Mouse (Mus musculus) heart, postnatal 4 days (tissue): ENCODE measurements at regions not wholly inside any gene's neighbourhood (a gene's known extent, or its start where the extent isn't known, plus 50 kb on each side); places are given as distances from the start of the nearest gene placed in this dataset.

Experiments
- DNase-seq: peaks from one replicate; pipeline ENCODE4 v3.0.0; 2021

DNA sequence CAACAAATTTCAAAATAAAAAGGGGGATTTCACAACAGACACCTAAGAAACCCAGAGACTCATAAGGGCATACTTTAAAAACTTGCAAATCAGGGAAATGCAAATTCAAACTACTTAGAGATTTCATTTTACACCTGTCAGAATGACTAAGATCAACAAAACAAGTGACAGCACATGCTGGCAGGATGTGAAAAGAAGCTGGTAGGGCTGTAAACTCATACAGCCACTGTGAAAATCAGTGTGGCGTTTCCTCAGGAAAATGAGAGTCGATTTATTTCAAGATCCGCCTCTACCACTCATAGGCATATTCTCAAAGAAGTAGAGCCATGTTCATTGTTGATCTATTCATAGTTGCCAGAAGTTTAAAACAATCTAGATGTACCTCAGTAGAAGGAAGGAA is 133.6 kb upstream of the Veph1 start:
- no peak for DNase-seq

DNA sequence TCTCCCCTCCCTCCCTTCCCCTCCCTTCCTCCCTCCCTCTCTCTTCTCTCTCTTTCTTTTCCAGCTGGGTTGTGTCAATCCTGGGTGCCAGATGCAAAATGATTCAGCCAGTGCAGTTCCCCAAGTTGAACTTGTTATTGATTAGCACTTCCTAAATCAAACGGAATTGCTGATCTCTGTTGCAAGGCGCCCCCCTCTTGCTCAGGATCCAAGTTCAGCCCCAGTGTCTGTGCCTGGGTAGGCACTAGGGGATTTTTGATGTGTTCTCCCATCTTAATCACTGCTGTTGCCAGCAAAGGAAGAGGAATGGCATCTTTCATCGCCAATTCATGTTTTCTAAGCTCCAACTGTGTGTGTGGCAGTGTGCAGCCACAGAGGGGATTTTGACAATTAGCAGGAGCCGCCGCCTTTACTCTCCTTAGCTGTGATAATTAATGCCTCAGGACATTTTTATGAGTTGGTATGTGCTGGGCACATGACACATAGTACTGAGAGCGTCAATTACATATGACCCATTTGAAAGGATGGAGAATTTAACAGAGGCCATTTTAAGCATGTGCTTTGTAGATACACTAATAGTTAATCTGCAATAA is 125.9 kb upstream of the Veph1 start:
- DNase-seq = no peak

DNA sequence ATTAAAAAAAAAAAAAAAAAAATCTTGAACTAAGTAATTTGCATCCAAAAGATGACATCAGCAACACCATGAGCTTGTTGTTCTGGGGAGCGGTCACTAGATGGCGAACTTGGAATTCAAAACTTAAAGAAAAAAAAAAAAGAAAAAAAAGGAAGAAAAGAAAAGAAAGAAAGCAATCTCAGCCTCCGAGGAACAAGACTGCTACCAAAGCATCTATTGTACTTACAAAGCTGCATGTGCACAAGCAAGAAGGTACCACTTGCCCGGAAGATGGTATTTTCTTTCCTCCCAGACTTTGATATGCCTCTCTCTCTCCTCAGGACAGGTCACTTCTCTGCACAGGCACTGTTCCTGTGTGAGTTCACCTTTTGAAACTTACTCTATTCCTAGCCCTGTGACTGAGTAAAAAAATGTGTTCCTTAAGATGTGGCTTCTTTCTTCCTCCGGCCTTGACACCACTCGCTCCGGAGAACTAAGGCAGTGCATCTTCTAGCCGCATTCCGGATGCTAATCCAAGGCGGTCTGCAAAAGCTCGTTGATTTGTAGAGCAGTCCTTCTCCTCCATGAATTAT is 114.2 kb upstream of the Veph1 start:
- peak; percentile 46 for DNase-seq

DNA sequence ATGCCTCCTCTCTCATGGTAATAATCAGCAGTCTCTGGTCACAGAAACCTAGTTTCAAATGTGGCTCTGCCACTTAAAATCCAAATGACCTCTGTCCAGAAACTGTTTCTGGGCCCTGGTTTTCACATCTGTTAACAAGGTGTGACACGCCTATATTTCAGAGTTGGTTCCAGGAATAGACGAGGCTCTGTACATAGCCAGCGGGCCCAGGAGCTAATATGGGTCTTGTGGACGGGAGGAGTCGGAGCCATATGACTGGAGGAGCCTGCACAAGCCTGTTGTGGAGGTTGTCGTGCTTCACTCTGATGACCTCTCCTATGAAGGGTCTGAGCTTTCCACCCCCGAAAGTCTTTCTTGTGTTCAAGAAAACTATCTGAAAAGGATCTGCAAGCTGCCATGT is 112.2 kb upstream of the Veph1 start:
- no peak for DNase-seq

DNA sequence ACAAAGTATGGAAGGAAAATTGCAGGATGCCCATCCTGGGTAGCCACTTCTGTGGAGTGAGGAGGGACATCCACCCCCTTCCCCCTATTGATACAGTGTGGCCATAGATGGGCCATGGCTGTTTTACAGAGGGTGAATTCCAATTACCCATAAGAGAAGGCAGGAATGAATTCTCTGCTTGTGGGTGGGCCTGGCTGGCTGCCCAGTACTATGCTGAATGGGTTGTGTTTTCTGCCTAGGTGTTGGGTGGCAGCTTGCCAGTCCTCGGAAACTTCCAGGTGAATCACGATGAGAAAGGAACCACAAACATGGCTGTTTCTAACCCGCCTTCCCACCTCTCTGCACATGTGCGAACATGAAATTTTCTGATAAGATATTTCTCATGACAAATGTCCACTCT is 109.0 kb upstream of the Veph1 start:
- DNase-seq = no peak

DNA sequence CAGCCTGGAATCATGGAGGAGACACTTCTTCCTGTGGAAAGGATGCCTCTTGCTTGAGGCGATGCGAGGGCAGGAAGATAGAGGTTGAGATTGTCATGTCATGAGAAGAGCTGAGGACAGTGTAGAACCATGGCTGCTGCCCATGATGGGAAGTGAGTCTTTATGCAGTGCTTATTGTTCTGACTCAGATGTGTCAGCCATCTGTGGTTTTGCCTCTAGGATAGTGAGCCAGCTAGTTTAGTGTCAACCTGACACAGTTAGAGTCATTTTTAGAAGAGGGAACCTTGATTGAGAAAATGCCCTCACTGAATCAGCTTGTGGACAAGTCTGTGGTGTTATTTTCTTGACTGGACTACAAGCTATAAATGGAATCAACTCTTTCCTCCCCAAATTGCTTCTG is 107.1 kb upstream of the Veph1 start:
- no peak for DNase-seq

DNA sequence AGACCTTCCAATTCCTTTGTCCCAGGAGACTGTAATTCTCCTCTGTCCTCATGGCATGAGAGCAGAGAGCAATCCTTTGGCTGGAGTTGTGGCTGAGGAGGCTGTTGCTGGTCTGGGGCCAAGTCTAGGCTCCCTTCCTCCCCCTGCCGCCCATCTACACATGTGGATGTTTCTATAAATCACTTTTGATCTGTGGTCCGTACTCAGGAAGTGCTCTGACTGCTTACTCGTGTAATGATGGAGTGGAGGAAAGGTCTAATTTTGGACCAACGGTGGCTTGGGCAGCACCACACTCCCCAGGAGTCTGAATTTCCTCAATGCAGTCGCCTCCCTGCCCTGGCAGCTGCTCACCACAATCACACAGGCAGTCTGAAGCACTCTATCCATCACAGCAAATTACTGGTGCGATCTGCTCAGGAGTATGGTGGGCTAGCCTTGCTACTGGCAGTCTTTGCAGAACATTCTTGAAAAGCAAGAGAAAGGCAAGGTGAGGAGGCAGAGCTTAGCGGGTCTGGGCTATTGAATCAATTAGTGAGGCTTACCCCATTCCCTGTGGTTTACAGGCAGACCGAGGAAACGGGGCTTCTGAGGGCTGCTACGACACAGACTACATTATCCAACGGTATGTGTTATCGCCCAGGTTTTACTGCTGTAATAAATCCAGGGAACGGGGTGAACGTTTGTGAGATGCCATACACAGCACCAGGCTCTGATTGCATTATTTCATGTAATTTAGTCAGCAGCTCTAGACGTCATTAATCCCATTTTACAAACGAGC is 104.3 kb upstream of the Veph1 start:
- DNase-seq = peak; percentile 7

DNA sequence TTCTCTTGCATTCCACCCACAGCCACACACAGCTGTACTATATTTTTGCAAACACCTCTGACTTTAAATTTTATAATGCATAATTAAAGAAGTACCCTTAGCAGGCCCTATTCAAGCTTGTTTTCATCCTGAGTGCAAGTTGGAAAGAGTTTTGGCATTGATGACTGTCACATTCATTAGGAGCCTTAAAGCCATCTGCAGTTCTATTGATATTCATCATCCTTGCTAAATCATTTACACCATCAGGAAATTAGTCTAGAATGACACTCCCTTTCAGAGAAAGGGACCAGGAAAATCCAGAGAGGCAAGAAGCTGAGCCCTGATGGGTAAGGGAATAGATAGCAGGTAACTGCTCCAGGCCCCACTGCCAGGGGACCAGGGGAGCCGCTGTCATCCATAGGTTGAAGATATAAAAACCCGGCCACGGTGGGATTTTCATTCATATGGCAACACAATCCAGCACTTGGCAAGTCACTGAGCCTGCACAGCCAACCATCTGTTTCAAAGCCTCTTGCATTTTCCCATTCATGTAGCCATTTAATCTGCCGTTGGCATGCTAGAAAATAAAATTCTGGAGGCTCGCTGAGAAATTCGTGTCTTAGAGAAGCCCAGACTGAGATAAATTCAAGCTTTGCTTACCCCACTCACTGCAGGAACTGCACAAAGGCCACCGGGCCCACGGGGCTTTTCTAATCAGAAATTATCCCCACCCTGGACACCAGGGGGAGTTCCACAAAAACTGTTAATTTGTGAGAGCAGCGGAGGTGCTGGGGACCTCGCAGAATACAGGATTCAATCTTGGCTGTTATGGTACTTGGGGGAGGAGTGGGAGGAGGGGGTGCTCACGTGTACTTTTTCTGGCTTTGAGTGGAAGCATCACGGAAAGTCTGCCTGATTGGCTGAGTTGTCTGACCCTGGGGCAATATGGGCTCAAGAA is 101.8 kb upstream of the Veph1 start:
- DNase-seq = no peak

DNA sequence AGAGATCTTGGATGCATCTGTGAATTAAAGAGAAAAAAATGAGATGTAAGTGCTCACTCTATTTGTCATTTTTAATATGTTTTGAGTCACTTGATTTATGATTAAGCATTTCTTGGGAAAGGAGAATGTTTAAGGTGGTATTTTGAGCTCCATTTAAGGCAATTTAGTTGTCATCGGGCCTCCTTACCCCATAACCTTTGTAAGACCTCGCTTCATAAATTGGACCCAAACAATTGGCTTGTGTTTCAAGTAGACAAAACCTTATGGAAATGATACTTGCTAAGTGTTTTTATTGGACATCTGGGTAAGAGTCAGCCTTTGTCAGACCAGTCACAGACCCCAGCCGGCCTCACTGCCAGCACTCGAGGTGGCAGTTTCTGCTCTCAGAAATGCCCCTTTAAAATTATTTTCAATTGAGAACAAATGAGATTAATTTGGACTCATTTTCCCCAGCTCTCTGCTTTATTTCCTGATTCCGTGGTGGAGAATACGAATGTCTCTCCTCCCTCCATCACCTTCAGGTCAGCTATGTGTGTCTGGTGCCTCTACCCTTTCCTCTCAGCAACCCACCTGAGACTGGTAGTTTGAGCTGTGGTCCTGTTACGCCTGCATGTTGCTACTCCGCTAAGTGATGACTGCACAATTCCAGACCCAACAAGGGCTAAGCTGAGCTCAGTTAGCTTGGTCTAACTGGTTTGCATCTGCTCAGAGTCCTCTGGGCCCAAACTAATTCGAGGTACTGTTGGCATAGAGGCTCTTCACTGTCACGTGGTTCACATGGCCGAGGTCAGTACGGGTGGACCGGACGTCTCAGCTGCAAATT is 78.7 kb upstream of the Veph1 start:
- DNase-seq = no peak

DNA sequence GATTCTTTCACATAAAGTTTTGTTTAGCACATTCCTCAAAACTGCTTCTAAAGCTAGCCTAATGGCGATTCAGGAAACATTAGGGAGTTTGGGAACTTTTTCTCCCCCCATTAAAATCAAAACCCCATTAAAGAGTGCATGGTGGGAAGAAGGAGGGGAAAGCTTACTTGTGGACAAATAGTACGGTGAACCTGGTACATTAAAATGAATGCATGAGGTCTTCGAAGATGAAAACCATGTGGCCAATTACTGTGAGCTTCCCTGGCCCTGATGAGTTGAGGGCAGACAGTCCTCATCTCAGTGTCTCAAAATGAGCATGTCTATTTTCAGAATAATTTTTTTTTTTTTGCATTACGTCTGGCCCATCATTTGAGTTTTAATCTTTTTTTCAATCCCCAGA is 78.0 kb upstream of the Veph1 start:
- no peak for DNase-seq

DNA sequence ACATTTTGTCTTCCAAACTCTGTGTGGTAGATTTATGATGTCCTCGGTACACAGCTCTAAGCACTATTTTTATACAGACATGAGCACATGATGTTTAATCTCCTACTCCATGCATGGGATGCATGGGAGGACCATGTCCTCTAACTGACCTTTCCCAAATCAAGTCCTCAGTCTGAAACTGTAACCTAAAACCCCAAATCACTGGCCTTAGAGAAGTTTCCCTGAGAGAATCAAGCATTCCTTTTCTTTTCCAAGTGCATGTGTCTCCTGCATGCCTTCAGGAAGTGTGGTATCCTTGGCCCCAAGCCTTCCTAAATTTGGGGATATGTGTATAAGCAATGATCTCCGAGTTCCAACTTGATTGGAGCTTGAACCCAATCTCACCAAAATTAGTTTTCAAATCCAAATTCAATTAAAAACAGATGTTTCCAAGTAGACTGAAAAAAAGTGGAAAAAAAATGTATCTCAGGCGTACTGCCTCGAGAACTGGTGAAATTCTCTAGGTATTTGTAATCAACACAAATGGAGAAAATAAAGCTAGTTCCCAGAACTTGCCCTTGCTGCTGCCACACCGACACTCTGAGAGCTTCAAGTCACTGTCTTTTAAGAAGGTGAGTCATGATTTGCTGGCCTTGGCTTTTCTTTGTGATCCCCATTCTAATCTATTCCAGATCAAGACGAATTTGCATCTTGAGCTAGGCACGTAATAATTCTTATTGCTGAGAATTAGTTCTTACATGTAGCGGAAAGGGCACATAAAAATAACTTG is 77.4 kb upstream of the Veph1 start:
- DNase-seq = no peak
